Mouse (Mus musculus): ENCODE measurements around the gene Rnf216.

DNA sequence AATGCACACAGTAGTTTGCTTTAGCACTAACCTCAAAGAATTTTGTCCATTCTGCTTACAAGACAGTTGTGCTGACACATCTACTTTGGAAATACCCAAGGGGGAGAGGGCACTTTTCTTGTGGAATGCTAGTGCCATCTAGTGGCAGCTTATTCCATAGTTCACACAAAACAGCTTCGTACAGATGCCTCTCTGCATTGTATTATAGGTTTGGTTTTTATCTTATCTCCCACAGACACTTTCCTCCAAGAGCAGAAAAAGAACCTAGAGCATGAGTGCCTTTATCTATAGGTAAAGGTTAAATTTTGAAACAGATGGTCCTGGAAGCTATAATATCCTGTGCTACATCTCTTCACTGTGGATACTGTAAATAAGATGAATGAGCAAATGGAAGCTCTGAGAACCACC, 46.2 kb downstream of the Rnf216 start:
- no peak for TF ChIP-seq CHD2 (IDR thresholded peaks at IDR 0.05; ENCODE audit: low read length)
- TF ChIP-seq E2F4 (IDR thresholded peaks at IDR 0.05; ENCODE audit: insufficient replicate concordance, low read depth, low read length), result no peak
- TF ChIP-seq SIN3A (IDR thresholded peaks at IDR 0.05; ENCODE audit: low read length), result 0 out of 2 replicates have a peak, but pooled peaks have one; percentile 39
- no peak for TF ChIP-seq RCOR1 (conservative IDR thresholded peaks at IDR 0.05; ENCODE audit: low read depth, low read length)
- TF ChIP-seq MYC (IDR thresholded peaks at IDR 0.05; ENCODE audit: low read depth, low read length), result 0 out of 2 replicates have a peak, but pooled peaks have one; percentile 39
- TF ChIP-seq POLR2A (IDR thresholded peaks at IDR 0.05; ENCODE audit: low read depth, low read length), result no peak

Data from CH12.LX (cell line).